Mouse (Mus musculus): Measurements from ENCODE around the gene Hdac9.
"Not testable (repeated sequence)": the region's sequence is repeated elsewhere in the genome, so short reads cannot be mapped to it uniquely, and the experiment has no call there.

Gene Hdac9

DNA sequence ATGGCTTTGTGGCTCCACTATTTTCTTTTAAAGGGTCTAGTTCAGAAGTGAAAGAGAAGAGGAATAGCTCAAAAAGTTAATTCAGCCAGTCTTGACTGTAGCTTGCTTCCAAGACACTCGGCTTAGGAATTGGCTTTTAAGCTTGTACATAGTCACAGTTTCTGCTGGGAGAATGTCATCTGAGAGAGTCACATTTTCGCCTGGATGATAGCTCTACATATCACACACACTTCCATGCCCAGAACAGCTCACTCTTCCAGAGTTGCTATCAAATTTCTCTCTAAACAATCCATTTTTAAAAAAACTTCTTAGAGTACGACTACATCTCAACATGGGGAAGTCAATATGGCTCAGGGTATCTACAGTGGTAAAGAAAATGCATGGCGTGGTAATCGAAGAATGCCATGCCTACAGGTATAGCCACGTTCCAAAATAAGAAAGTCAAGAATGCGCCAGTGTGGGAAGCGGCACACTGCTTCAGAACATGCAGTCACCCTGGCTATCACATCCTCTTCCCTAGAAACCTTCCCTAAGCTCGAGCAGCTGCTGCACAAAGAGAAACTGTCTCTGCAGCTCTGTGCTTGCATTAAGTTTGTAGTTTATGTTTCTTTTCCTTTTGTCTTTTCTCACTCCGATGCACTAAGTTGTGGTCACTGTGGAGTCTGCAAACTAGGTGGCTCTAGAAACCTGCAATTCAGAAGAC is 443.8 kb downstream of the Hdac9 start:
- DNase-seq = no peak

GRCm38 (mm10) chr12:34472542-34472941 is 444.4 kb downstream of the Hdac9 start:
- DNase-seq = no peak

DNA sequence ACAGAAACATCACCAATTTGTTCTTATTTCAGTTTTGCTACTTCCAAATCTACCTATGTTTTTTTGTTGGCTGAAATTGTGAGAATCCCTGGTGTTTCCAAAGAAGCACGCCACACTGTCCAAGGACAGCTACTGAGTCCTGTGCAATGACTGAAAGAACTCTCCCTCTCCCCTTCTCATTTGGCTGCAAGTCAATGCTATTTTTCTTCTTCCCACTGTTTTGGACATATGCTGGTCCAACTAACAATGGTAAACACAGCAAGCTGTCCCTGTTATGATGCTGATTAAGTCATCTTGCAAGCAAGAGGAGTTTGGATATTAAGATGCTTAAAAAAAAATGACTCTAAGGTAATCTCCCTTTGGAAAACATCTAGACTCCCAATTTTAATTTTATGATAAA is 455.2 kb downstream of the Hdac9 start:
- peak; percentile 72 for DNase-seq

DNA sequence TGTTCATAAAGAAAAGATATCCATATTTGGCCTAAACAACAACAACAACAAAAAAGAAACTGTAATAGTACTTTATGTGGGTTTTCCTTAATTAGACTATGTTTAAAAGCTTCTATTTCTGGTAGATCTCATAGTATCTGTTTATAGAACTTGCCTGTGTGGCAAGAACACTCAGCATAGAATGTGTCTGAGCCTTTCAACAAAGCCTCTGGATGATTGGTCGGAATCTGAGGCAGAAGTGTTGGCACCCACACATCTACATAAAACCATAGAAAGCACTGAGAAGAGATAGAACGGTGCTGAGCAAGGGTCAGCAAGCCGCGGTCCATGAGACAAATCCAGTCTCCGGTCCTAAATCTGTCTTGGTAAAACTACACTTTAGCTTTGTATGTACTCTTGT is 464.3 kb downstream of the Hdac9 start:
- DNase-seq = no peak

DNA sequence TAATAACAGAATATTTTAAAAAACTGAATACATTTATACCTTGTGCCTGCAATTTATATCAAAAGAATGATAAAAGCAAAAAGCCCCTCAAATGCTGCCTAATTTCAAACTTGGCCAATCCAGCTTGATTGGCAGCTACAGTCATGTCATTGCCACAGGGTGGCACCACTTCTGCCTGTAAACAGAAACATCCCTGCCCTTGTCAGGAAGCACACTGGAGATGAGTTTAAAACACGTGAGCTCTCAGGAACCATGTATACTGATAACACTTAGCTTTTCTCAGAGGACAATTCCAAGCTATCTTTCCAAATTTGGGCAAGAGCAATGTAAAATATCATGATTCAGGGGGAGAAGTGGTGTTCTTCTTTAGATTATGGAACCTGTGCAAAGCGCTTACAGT is 465.7 kb downstream of the Hdac9 start:
- peak; percentile 29 for DNase-seq

DNA sequence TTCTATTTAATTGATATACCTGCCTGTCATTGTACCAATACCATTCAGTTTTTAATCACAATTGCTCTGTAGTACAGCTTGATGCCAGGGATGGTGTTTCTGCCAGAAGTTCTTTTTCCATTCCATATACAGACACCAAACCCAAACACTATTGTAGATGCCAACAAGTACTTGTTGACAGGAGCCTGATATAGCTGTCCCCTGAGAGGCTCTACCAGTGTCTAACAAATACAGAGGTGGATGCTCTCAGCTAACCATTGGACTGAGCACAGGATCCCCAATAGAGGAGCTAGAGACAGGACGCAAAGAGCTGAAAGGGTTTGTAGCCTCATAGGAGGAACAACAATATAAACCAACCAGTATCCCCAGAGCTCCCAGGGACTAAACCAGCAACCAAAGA is 472.2 kb downstream of the Hdac9 start:
- DNase-seq = not testable (repeated sequence)

GRCm38 (mm10) chr12:34440930-34441329 is 476.0 kb downstream of the Hdac9 start:
- no peak for DNase-seq

GRCm38 (mm10) chr12:34432919-34433318 is 484.0 kb downstream of the Hdac9 start:
- no peak for DNase-seq

- no peak for DNase-seq
These were observed 484.4 kb downstream of the Hdac9 start for GRCm38 (mm10) chr12:34432461-34432860.

- DNase-seq = no peak
These were observed 485.1 kb downstream of the Hdac9 start for GRCm38 (mm10) chr12:34431832-34432231.

DNA sequence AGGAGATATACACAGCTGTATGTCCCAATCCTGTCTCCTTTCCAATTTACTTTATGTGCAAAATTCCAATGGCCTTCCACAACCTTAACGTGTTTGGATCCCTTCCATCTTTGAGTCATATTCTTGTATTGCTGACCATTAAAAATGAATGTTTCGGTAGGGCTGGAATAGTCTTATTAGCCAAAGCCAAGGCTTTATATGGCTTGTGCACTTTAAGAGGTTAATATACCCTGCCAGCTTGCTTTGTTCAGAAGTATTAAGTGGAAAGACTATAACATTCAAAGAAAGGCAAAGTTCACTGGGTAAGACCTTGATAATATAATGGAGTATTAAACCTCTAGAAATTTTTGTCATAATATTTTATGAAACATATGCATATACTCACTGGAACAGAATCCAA is 491.4 kb downstream of the Hdac9 start:
- no peak for DNase-seq

DNA sequence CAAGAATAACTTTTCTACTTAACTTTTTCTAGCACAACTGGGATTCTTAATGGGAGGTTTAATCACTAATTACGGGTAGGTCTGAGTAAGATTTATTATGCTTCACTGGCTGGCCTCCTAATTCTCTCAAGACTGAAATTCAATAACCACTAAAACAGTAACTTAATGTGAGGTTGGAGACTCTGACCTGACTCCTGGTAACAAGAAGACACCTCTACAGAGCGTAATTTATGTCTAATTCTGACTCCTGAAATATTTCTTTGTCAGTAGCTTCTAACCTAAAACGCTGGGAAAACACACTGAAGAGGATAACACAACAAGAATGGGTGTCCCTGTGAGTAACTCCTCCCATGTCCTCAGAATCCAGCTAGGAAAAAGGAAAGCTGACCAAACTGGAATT is 508.8 kb downstream of the Hdac9 start:
- no peak for DNase-seq

GRCm38 (mm10) chr12:34407143-34407542 is 509.8 kb downstream of the Hdac9 start:
- no peak for DNase-seq

GRCm38 (mm10) chr12:34402065-34402464 is 514.8 kb downstream of the Hdac9 start:
- DNase-seq = no peak

- DNase-seq = no peak
These were observed 518.3 kb downstream of the Hdac9 start for GRCm38 (mm10) chr12:34398611-34399010.

GRCm38 (mm10) chr12:34394342-34394741 is 522.6 kb downstream of the Hdac9 start:
- no peak for DNase-seq

GRCm38 (mm10) chr12:34379681-34380080 is 537.2 kb downstream of the Hdac9 start:
- no peak for DNase-seq

- no peak for DNase-seq
These were observed 538.3 kb downstream of the Hdac9 start for GRCm38 (mm10) chr12:34378637-34379036.

DNA sequence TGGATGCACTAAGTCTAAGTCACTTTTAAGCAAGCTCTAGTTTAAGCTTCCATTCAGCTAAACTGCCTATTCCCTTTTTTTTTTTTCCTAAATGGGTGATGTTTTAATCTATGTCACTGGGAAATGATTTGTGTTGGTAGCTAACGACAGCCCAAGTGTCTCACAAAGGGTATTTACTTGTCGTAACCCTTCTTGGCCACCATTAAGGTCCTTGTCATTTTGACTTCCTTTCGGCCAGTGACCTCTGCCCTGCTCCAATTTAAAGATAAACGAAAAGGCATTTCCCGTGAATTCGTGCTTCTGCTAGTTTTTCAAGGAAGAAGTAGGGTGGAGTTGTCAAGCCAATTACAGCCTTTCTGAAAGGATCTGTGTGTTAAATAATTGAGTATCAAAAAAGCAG is 565.0 kb downstream of the Hdac9 start:
- DNase-seq = no peak

DNA sequence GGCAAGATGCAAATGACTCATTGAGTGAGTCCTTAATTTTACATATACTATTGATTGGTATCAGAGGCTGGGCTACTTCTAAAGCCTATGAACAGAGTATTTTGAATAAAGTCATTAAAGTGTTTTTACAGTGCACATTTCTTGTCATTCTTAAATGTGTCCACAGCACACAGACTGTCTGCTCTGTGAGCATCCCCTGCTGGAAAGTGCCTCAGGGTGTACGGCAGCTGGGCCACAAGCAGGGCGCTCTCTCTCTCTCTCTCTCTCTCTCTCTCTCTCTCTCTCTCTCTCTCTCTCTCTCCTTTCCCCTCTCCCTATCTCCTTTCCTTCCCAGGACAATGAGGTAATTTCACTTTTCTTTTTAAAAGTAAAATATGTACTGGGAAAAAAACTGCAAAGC is 569.4 kb downstream of the Hdac9 start:
- DNase-seq = no peak

- DNase-seq = no peak
These were observed 574.1 kb downstream of the Hdac9 start for GRCm38 (mm10) chr12:34342761-34343160.

DNA sequence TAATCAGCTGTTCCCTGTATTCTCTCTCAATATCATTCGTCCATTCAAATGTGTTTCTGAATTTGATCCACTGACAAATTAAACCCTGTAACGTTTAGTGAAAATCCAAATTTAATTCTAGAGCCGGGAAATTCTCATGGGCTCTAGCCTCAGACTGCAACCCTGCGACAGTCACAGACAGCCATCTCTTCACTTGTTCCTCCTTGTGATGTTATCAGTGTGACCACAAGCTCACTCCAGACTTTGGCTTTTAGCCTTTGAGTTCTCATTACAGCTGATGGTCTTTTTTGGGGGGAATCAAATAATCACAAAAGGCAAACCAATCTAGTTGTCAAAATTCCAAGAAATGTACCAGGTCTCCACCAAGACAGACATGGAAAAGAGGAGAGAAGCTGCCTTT is 578.0 kb downstream of the Hdac9 start:
- no peak for DNase-seq

- no peak for DNase-seq
These were observed 582.3 kb downstream of the Hdac9 start for GRCm38 (mm10) chr12:34334455-34335084.

- no peak for DNase-seq
These were observed 584.0 kb downstream of the Hdac9 start for GRCm38 (mm10) chr12:34332884-34333283.

GRCm38 (mm10) chr12:34327111-34327510 is 589.8 kb downstream of the Hdac9 start:
- DNase-seq = no peak

Data from cerebellum, adult 9-10 months (tissue).